Comparison of ENCODE assay signal across 8 mouse cellular contexts in the genomic region with DNA sequence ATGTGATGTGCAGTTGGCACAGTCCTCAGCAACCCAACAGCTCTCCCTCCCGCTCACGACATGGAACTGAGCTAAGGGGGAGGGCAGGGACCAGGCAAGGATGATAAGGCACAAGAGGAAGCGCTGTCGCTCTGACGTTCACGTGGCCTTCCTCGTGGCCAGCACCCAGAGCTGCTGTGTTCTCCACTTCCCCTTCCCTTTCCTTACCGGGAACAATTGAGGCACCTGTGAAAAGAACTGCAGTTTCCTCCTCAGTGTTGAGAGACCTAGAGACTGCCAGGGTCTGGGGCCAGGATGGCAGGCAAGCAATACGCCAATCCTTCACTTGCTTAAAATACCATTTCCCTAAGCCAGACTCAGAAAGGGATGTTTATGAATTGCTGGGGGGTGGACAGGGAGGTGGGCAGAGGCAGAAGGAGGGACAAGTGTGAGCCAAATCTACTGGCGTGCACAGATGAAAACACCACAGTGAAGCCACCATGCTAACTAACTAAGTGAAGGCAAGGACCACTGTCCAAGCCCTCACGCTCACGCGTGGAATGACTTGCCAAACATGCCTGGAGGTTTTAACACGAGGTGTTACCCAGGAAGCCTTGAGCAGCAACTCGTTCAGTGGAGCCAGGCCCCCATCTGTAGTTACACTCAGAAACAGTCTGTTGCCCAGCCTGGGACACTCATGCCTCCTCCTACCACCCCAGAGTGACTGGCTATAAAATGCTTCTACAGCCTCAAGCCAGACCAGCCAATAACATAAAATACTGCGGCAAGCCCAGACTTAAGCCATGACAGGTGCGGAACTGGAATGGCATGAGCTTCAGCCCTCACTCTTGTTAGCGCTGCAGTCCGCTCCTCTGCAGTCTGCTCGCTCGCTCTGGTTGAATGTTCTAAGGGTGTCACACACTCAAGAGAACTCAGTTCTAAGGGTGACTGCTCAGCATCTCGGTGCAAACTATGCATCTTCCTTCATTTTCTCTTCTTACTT. TPM values are rescaled to one million over a fixed set of nuclear protein-coding genes. Genes with fewer than 3 reads are reported as not detected.
DNase-seq lines count a peak whose midpoint lies in the region; ATAC-seq and TF ChIP-seq lines count a peak whose summit lies in the region.

No protein-coding gene starts in this region.

- H3K27ac ChIP-seq in limb, embryonic 11.5 days (replicated peaks; ENCODE audit: low read depth, low read length) = no peak overlapping the region
- H3K27ac ChIP-seq in limb, embryonic 10.5 days = no peak overlapping the region
- H3K27ac ChIP-seq in brown adipose tissue, adult 24 weeks (replicated peaks; ENCODE audit: low read depth, low read length) = peak overlapping the region; percentile 97
- H3K27ac ChIP-seq in lung, embryonic 16.5 days (ENCODE audit: low read length) = peak overlapping the region; percentile 62
- H3K27ac ChIP-seq in stomach, postnatal 0 days (replicated peaks) = peak overlapping the region; percentile 65

- no peaks in the 10 kb centered on the region for H3K9me3 ChIP-seq in limb, embryonic 11.5 days (ENCODE audit: control insufficient read depth, low read length)
- no peaks in the 10 kb centered on the region for H3K9me3 ChIP-seq in limb, embryonic 10.5 days (replicated peaks)
- no peaks in the 10 kb centered on the region for H3K9me3 ChIP-seq in lung, embryonic 16.5 days (ENCODE audit: control insufficient read depth, low read length)
- H3K9me3 ChIP-seq in stomach, postnatal 0 days (ENCODE audit: control insufficient read depth, low read length) = no peaks in the 10 kb centered on the region

- peaks cover 2% of the 10 kb centered on the region; the same call in 1 of the 2 replicates for H3K36me3 ChIP-seq in limb, embryonic 11.5 days (ENCODE audit: control insufficient read depth, insufficient read depth, low read length)
- H3K36me3 ChIP-seq in limb, embryonic 10.5 days = peaks cover 14% of the 10 kb centered on the region
- no peaks in the 10 kb centered on the region for H3K36me3 ChIP-seq in lung, embryonic 16.5 days (ENCODE audit: control insufficient read depth, insufficient read depth, low read length)
- no peaks in the 10 kb centered on the region; the same call in 1 of the 2 replicates for H3K36me3 ChIP-seq in stomach, postnatal 0 days (ENCODE audit: control insufficient read depth, insufficient read depth, low read length)

- 76% methylated on average over 22 of the region's 22 CpGs for WGBS in limb, embryonic 11.5 days
- 84% methylated on average over 22 of the region's 22 CpGs for WGBS in limb, embryonic 10.5 days
- WGBS in lung, embryonic 16.5 days = 62% methylated on average over 22 of the region's 22 CpGs
- 61% methylated on average over 22 of the region's 22 CpGs for WGBS in stomach, postnatal 0 days

- no peak for TF ChIP-seq CTCF in stomach, postnatal 0 days (IDR thresholded peaks at IDR 0.05; ENCODE audit: low read depth)

- 0 out of 2 replicates have a peak, but pooled peaks have one; percentile 62 for ATAC-seq in limb, embryonic 11.5 days (ENCODE audit: insufficient number of reproducible peaks, low FRiP score, low TSS enrichment, low read depth)
- ATAC-seq in lung, embryonic 16.5 days (ENCODE audit: low read depth) = peak; percentile 90
- no peak for ATAC-seq in stomach, postnatal 0 days (ENCODE audit: low FRiP score, low TSS enrichment)

- peak; percentile 32 for DNase-seq in limb, embryonic 11.5 days (ENCODE audit: low spot score)
- DNase-seq in limb, embryonic 10.5 days (ENCODE audit: low spot score) = no peak
- peak; percentile 89 to 95 for DNase-seq in heart, adult 9 months (ENCODE audit: low spot score in 2 of 2)
- DNase-seq in kidney, postnatal 36 days = peak; percentile 81 to 90
- no peak for DNase-seq in stomach, postnatal 0 days (ENCODE audit: low spot score)
- no peak for DNase-seq in B cell, adult 2 months

- H3K9ac ChIP-seq in limb, embryonic 11.5 days (ENCODE audit: low read length) = no peak overlapping the region
- H3K9ac ChIP-seq in lung, embryonic 16.5 days (ENCODE audit: low read length) = no peak overlapping the region
- no peak overlapping the region for H3K9ac ChIP-seq in stomach, postnatal 0 days (ENCODE audit: low read length)

- TF ChIP-seq EP300 in stomach, postnatal 0 days (optimal IDR thresholded peaks at IDR 0.05) = no peak

- no peak overlapping the region for H3K4me2 ChIP-seq in limb, embryonic 11.5 days (ENCODE audit: low read depth, severe bottlenecking)
- H3K4me2 ChIP-seq in lung, embryonic 16.5 days (ENCODE audit: low read depth, low read length) = no peak overlapping the region
- no peak overlapping the region for H3K4me2 ChIP-seq in stomach, postnatal 0 days (replicated peaks; ENCODE audit: low read depth)

- H3K4me1 ChIP-seq in limb, embryonic 11.5 days (ENCODE audit: control insufficient read depth, insufficient read depth, low read length) = 0 out of 2 replicates have a peak, but pooled peaks cover 3% of the 10 kb centered on the region
- H3K4me1 ChIP-seq in limb, embryonic 10.5 days = peaks cover 9% of the 10 kb centered on the region
- H3K4me1 ChIP-seq in brown adipose tissue, adult 24 weeks (ENCODE audit: control insufficient read depth, insufficient read depth, insufficient read length, low read length) = peaks cover 25% of the 10 kb centered on the region; the same call in 1 of the 2 replicates
- H3K4me1 ChIP-seq in lung, embryonic 16.5 days (replicated peaks; ENCODE audit: control insufficient read depth, insufficient read depth, low read length) = peaks cover 7% of the 10 kb centered on the region; the same call in 1 of the 2 replicates
- no peaks in the 10 kb centered on the region for H3K4me1 ChIP-seq in stomach, postnatal 0 days (replicated peaks; ENCODE audit: control insufficient read depth, insufficient read depth)

- H3K4me3 ChIP-seq in limb, embryonic 11.5 days (ENCODE audit: low read depth, low read length) = no peak overlapping the region
- no peak overlapping the region for H3K4me3 ChIP-seq in limb, embryonic 10.5 days
- no peak overlapping the region for H3K4me3 ChIP-seq in brown adipose tissue, adult 24 weeks (ENCODE audit: insufficient read depth, low read depth, low read length)
- no peak overlapping the region for H3K4me3 ChIP-seq in lung, embryonic 16.5 days (ENCODE audit: low read length)
- no peak overlapping the region for H3K4me3 ChIP-seq in stomach, postnatal 0 days (ENCODE audit: low read depth, low read length)

- no peaks in the 10 kb centered on the region for H3K27me3 ChIP-seq in limb, embryonic 11.5 days (ENCODE audit: control insufficient read depth, insufficient read depth, low read length)
- H3K27me3 ChIP-seq in limb, embryonic 10.5 days (ENCODE audit: low read depth, poor library complexity, severe bottlenecking) = no peaks in the 10 kb centered on the region
- H3K27me3 ChIP-seq in lung, embryonic 16.5 days (ENCODE audit: control insufficient read depth, insufficient read depth, low read depth, low read length) = no peaks in the 10 kb centered on the region
- no peaks in the 10 kb centered on the region for H3K27me3 ChIP-seq in stomach, postnatal 0 days (ENCODE audit: control insufficient read depth, insufficient read depth, low read length)

RNA-seq across cellular contexts. Expression of a gene that starts 45.4 kb away (rescaled TPM):
- polyA plus RNA-seq in limb, embryonic 11.5 days (2014; fragmentation: Nextera tagmentation; extraction: Ambion mirVana) = 116 and 121 TPM in 2 replicates
- 82.4 and 97.9 TPM in 2 replicates for polyA plus RNA-seq in limb, embryonic 10.5 days (2016; fragmentation: Nextera tagmentation; extraction: Ambion mirVana)
- 5.1 and 10.5 TPM in 2 replicates for polyA plus RNA-seq in brown adipose tissue, adult 24 weeks (2012; ENCODE audit: insufficient read depth, insufficient read length, missing spikeins)
- 55.9 and 59.0 TPM in 2 replicates for polyA plus RNA-seq in lung, embryonic 16.5 days (2015; fragmentation: Nextera tagmentation; extraction: Ambion mirVana)
- polyA plus RNA-seq in stomach, postnatal 0 days (2015; fragmentation: Nextera tagmentation; extraction: Ambion mirVana) = 28.8 and 30.8 TPM in 2 replicates

Comparison
In these comparisons a context has a peak if more than half of its experiments do, and no peak if none do; other contexts are left out.
1. DNase-seq: peak in limb, embryonic 11.5 days (single experiment), heart, adult 9 months (2 of 2) and kidney, postnatal 36 days (2 of 2); none in limb, embryonic 10.5 days (single experiment), stomach, postnatal 0 days (single experiment) and B cell, adult 2 months (0 of 2).
2. H3K27ac ChIP-seq: peak in brown adipose tissue, adult 24 weeks (single experiment), lung, embryonic 16.5 days (single experiment) and stomach, postnatal 0 days (single experiment); none in limb, embryonic 11.5 days (single experiment) and limb, embryonic 10.5 days (single experiment).